Mouse (Mus musculus): Measurements from ENCODE around the gene Aida.

The Aida gene

DNA sequence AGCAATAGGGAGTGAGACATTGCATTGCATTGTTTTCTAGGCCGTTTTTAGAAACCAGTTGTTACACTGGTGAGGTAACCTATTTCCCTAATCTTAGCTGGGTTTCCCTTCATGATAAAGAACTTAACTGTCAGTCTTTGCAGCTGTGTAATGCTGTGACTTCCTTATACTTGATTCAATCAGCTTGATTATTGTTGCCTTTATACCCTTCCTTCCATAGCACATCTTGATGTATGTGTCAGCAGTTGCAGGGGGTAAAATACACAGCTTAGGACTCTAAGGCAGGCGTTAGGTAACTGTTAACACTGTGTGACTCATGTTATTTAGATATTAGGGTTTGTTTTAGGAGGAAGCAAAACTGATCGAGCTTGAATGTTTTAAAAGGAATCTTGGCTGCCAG is 24.3 kb downstream of the Aida start:
- 58% methylated on average over 3 of the region's 3 CpGs for WGBS

DNA sequence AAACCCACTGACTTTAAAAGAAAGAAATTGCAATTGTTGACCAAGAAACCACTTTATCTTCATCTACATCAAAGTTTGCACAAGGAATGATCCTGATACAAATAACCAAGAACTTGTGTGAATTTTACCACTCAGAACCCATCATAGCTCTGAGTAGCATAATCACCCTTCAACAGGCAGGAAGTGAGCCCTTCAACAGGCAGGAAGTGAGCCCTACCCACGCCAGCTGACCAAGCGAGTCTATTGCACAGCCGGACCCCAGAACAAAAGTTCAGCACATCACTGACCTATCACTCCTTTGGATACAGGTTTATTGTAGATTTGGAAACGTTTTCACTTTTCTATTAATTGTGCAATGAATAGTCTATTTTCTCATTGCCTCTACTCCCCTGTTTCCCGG is 26.1 kb downstream of the Aida start:
- 91% methylated on average over 5 of the region's 5 CpGs for WGBS

DNA sequence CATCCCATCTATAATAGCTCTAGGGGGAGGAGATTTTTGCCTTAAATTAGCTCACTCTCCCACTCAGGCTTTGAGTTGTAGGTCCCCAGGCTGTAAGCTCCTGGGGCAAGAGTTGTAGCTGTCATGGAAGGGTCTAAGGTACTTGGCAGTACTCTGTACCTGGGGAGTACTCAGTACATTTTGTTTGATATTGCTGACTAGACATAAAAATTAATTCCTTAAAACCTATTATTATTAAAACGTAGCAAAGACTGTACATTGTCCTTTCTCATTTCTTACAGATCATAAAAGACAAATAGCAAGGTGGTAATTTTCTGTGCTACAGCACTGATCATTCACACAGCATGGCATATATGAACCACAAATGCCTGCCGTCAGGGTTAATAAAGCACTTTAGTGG is 27.5 kb downstream of the Aida start:
- WGBS: 98% methylated on average over 2 of the region's 2 CpGs

DNA sequence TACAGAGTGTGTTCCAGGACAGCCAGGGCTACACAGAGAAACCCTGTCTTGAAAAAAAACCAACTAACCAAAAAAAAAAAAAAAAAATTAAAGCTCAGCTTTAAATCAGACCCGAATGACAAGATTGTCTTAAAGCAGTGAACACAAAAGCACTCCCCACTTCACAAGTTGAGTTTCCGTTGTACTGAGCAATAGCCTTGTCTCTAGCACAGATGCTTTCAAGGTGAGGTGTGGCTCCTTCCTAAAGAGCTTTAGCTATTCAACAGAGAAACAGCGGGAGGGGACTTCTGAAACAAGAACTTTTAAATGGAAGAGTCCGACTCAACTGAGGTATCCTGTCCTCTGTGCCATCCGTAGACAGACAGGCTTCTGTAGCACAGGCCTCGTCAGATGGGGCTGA is 28.0 kb downstream of the Aida start:
- WGBS: 95% methylated on average over 6 of the region's 6 CpGs

DNA sequence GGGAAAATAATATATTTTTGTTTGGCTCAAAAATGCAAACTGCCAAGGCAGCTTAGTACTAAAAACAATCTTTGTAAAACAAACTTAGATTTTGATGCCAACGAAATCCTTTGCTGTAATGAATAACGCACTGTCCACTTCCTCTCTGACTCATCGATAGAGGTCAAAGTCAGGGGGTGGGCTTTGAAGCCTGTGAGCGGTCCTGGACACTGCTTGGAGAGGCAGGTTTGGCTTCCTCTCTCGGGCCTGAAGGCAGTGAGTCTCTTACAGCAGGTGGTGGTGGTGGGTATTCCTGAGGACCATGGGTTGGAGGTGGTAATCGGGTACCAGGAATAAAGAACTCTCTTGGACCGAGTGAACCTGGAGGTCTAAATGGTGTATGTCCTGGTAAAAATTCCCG is 30.8 kb downstream of the Aida start:
- WGBS: 80% methylated on average over 8 of the region's 8 CpGs

DNA sequence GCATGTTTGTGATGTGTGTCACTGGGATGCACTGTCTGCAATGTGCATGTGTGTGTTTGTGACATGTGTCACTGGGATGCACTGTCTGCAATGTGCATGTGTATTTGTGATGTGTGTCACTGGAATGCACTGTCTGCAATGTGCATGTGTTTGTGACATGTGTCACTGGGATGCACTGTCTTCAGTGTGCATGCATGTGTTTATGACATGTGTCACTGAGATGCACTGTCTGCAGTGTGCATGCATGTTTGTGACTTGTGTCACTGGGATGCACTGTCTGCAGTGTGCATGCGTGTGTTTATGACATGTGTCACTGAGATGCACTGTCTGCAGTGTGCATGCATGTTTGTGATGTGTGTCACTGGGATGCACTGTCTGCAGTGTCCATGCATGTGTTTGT is 46.5 kb downstream of the Aida start:
- 97% methylated on average over 1 of the region's 1 CpGs for WGBS

DNA sequence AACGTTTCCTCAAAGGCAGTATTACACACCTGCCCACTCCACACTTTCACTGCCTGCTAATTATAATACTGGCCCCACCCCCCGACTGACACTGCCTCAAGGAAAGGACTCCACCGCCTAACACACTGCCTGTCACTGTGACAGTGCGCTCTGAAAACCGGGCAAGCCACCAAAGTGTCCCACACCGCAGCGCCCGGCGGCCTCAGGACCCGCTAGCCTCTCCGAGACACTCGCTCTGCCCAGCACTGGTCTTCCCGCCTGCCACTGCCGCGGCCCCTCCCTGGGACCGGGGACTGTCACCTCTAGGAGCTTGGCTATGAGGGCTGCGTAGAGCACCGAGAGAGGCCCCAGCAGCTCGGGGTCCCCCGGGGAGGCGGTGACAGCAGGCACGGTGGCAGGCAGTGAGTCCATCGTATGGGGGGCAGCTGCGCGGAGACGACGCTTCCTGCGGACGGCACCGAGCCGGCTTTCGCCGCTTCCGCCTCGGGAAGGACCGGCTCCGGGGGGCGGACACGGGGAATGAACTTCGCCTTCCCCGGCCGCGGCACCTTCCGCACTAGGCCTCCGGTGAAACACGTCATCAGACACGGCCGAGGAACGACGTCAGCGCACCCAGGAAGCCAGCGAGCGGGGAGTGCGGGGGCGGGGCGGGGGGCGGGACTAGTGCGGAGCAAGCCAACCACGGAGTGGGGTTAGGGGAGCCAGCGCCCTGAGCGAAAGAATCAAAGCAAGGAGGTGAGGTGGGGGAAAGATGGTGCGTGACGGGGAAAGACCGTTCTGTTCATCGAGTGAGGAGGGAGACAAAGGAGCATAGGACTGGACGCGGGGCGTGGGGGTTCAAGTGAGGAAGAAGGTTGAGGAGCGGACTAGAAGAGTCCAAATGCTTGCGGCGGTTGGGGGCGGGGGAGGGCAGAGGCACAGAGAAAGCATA is 48.8 kb downstream of the Aida start:
- WGBS: 1% methylated on average over 71 of the region's 72 CpGs

DNA sequence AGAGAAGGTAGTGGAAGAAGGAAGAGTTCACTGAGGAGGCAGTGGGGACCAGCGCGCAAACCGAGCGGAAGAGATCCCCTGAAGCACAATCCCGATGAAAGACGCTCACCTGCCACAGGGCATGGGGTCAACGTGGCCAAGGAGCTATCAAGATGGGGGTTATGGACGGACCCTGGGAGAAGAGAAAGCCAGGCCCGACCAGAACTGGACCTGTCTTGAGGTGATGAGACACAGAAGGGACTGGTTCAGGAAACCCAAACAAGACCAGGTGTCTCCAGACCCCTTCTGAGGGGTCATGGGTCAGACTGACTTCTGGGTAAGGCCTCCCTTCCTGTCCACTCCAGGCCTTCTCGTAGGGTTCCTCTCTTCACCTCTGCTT is 49.4 kb downstream of the Aida start:
- WGBS: 6% methylated on average over 10 of the region's 10 CpGs

DNA sequence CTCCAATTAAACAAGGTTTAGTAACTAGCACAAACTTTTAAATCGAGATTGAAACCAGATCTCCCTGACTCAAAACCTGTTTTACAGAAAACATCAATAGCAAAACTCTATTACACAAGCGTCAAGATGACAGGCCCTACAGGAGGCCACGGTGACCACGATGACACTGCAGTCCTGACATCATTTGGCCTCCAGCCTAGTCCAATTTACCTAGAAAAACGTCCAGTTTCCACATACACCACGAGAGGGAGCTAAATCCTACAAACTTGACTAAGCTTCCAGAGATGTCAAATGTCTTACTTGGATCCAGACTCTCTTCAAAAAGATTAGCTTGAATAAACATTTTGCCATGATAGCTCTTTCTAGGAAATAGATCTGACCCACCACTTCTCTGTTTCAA is 53.5 kb downstream of the Aida start:
- WGBS: 14% methylated on average over 6 of the region's 6 CpGs

DNA sequence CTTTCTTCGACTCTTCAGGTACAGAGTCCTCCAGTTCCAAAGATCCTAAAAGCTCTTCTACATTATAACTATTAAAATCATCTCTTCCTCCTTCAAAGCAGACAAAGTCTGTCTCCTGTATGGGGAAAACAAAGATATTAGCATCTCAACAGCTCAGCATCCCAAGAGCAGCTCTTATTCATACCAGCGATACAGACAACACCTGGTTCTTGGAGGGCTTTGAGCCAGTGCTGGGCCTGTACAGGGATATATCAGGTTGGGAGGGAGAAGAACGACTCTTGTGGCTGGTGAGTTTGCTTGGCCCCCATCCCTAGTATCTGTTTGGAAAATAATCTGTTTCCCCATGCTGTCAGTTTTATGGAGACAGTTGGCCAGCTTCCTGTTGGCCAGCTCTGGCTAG is 62.5 kb downstream of the Aida start:
- 91% methylated on average over 3 of the region's 3 CpGs for WGBS

DNA sequence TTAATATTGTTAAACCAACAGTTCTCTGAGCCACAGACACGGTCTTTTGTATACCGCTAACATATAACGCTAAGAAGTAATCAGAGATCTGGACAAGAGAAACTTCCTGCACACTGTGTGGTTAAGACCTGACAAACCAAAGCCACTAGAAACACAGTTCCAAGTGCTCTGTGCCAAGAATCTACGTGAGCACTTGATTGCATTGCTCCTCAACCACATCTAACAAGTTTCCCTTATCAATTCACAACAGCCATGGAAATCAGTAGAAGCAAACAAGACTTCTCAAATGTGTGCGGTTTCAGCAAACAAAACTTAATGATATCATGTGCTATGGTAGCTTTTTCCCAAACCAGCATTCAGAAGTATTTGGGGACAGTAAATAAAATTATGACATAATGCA is 65.9 kb downstream of the Aida start:
- 90% methylated on average over 5 of the region's 5 CpGs for WGBS

DNA sequence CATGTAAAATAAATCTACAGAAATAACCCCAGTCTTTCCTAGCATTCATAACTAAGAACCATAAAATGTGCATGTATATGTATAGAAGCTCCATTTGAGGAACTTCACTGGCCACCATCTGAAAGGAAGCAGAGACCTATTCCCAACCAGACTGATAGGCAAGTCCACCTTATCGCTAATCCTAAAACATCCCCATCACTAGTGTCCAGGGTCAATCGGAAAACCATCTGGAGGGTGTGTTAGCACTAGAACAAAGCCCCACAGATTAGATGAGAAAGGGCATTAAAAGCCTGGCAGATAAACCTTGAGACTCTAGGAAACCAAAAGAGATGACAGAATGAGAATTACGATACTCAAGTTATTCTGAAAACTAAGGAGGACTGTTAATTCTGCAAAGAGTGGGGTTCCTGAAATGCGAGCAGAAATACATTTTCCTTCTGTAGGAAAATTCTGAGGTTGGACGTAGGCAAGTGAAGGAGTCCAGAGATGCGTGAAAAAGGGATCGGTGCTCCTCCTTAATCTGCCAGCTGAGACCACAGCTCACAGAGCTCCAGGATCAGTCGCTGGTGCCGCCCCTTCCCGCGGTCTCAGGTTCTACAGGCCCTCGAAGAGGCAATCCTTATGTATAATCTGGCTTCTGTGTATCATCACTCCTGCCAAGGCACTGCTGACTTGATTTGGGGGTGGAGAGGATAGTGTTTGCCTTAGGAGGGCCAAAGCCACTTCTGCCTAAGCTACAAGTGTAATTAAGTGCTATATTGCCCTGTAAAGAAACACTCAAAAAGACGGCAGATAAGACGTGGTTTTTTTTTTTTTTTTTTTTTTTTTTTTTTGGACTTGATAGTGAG is 66.6 kb downstream of the Aida start:
- WGBS: 86% methylated on average over 14 of the region's 14 CpGs

DNA sequence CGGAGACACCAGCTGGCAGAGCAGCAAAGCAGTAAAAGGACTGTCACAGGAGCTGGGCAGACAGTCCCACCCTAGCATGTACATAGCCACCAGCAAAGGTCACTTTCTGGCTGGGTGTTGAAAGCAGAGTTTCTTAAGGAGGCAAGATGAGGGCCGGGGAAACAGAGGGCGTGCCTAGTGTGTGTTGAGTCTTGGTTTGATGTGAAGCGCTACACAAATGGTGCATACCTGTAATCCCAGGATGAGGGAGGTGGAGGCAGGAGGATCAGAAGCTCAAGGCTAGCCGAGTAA is 67.1 kb downstream of the Aida start:
- WGBS: 91% methylated on average over 5 of the region's 5 CpGs

DNA sequence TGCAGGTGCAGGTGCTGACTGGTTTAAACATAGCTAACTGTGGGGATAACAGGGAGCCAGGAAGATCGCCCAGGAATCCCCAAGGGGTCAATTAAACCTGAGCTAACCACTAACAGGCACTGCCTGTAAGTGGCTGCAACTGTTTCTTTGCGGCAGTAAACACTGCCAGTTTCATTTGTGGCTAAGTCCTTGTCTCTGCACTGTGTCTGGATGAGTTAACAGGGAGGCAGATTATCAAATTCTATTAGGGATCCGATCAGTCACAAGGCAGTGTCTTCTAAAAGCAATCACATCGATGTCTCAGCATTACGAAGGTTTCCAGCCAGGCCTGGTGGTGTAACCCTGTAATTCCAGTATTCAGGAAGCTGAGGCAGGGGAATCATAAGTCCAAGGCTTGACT is 70.0 kb downstream of the Aida start:
- 86% methylated on average over 5 of the region's 5 CpGs for WGBS

DNA sequence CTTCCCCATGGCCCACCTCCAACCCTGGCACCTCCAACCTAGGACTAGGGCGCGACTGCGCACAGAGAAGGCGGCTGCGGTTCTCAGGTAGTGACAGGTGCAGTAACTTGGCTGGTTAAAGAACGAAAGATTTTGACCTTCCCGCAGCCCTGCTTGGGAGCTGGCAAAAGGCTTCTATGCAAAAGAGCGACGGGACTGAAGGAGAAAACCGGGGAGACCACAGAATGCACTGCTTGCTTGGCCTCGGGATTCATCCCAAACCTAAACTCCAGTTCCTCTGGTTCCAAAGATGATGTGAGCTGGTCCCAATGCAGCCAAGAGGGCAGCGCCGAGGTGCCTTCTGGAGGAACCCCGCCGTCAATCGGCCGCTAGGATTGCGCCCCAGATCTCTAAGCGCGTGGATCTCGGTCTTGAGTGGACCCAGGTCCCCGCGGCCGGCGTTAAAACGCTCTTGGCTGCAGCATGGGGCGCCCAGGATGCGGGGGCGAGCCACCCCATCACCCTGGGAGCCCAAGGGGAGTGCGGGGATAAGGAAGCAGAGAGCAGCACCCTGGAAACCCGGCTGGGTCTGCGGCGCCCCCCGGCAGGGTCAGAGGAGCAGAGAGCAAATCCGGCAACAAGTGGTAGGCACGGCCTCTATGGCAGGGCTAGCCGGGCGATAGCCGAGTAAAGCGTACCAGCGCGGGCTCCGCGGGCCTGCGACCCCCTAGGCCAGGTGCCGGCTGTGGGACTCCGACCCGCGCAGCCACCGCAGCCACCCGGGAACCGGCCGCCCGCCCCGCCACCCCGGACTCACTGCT is 72.4 kb downstream of the Aida start:
- WGBS: under 1% methylated on average over 56 of the region's 56 CpGs

DNA sequence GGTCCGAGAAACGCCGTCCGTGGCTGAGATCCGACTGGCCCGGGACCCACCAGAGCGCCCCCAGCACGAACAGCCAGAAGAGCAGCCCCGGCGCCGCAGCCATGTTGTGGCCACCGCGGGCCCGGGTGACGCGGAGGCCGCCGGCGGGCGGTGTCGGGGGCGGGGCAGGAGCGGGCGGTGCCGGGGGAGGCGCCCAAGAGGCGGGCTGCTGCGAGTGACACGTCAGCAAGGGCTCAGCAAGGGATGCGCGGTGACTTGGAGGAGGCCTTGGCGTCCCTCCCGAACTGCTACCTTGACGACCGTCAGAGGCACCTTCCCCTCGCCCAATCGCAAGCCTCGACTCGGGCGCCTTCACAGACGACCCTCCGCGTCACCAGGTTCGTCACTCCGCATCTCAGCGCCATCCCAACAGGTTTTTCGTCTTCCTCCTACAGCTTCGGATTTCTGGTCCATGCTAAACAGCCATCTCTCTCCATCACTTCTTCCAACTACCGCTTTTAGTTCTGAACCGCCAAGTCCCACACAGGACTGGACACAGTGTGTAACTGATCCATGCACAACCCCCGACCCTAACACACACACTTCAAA is 73.1 kb downstream of the Aida start, which contains the start of gene Mia3:
TSS of gene Mia3 (minus strand) at position 127 of the 588 bp plus-strand sequence.
- WGBS: 1% methylated on average over 50 of the region's 51 CpGs

DNA sequence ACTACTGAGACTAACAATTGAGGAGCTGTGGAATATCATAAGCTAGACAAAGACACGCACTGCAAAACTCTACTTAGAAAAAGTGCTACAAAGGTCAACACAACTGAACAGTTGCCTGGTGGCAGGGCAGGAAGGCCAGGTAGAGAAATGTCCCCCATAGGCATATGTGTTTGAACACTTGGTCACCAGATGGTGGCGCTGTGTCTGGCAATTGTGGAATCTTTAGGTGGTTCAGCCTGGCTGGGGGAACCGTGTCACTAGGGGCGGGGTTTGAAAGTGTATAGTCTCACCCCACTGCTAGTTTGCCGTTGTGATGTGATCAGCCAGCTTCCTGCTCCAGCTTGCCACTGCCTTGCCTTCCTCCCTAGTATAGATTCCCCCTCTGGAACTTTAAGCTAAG is 78.3 kb downstream of the Aida start:
- WGBS: 81% methylated on average over 5 of the region's 5 CpGs

Data from cerebral cortex, adult 2 months (tissue).